Mouse (Mus musculus): Measurements from ENCODE around the gene Ankrd54.
"Not testable (repeated sequence)": the region's sequence is repeated elsewhere in the genome, so short reads cannot be mapped to it uniquely, and the experiment has no call there.

The Ankrd54 gene

DNA sequence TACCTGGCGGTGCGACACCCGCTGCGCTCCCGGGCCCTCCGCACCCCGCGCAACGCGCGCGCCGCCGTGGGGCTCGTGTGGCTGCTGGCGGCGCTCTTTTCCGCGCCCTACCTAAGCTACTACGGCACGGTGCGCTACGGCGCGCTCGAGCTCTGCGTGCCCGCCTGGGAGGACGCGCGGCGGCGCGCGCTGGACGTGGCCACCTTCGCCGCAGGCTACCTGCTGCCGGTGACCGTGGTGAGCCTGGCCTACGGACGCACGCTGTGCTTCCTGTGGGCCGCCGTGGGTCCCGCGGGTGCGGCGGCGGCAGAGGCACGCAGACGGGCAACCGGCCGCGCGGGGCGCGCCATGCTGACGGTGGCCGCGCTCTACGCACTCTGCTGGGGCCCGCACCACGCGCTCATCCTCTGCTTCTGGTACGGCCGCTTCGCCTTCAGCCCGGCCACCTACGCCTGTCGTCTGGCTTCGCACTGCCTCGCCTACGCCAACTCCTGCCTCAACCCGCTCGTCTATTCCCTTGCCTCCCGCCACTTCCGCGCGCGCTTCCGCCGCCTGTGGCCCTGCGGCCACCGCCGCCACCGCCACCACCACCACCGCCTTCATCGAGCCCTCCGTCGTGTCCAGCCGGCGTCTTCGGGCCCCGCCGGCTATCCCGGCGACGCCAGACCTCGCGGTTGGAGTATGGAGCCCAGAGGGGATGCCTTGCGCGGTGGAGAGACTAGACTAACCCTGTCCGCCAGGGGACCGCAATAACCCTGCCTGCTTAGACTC is 19.8 kb downstream of the Ankrd54 start:
- DNase-seq (ENCODE audit: extremely low spot score, low read depth, low spot score) = no peak

DNA sequence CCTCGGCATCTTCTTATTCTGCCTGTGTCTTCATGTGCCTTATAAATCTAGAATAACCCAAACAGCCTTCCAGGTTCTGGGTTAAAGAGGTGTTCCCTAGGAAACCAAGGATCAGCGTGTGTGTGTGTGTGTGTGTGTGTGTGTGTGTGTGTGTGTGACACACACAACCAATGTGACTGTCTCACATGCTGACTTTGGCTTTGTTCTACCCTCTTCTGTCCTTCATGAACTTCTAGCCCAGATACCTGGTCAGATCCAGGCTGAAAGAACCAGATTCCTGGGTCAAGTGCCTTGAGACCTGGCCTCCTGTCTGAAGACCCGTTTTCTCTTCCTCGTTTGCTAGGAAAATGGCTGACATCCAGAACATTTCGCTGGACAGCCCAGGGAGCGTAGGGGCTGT is 21.1 kb downstream of the Ankrd54 start, which contains the start of gene Galr3:
Gene Galr3 (plus strand): TSS at position 301 of the 400 bp plus-strand sequence.
- no peak for DNase-seq (ENCODE audit: extremely low spot score, low read depth, low spot score)

DNA sequence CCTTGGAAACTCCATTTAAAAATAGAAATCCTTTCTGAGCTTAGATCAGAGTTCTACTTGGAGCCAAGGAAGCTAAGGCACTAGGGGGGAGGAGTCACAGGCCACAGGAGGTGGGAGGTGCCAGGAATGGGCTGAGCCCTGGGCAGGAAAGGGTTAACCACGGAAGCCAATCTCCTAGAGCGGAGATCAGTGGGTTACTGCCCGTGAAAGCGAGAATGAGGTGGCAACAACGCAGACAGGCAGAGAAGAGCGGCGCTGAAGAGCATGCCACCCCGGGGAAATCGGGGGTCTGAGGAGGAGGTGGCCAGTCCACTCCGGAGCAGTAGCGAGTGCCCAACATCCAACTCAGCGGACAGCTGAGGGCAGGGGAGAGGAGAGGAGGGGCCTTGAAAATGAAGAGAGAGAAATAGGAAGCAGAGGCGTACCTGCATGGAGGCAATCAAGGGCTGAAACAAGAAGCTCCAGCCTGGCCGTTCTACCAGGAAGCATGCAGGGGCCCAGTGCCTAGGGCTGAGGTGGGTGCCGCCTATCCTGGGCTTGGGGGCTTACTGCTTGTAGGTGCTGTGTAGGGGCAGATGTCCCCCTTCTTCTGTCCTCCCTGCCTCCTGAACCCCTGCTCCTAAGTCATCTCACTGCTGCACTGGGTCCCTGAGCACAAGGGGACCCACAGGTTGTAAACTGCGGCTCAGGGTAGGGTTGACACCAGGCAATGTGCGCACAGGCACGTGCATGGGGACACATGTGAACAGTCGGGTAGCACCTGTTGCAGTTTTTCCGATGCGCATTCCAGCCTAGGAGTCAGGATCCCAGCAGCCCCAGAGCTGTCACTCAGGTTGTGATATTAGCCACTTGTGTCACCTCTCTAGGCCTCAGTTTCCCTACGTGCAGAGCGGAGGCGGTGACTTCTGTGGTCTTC is 21.9 kb downstream of the Ankrd54 start:
- DNase-seq (ENCODE audit: extremely low spot score, low read depth, low spot score) = no peak

DNA sequence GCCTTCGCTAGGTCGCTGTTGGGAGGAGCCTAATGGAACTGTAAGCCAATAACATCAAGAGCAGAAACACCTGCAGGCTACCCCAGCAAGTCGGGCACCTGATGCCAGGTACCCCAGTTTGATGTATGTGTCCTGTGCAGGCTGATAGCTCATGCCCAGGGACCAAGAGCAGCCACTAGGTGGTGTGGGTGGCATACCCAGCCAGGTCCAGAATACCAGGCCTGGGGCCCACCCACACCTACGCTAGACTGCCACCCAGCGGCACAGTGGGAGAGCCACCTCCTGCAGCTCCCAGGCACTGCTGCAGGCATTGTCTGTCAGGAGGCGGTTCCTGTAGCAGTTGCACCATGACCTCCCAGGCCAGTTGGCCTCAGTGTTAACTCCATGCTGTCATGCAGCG is 23.8 kb downstream of the Ankrd54 start:
- no peak for DNase-seq (ENCODE audit: extremely low spot score, low read depth, low spot score)

DNA sequence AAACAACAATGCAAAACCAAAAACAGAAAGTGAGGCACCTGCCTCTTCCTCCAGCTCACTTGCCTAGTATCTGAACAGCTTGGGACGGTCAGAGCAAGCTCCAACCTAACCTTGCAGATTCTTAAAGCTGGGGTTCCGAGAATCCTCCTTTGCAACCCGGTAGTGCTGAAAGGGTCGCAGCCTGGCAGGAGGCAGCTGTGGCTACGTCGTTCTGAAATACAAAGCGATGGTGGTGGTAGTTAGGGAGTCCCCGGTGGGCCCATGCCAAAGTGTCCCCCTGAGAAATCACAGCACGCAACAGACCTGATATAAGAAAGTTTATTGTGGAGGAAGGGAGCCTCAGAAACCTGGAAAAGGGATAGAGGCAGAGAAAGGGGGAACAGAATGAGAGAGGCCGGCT is 24.4 kb downstream of the Ankrd54 start:
- no peak for DNase-seq (ENCODE audit: extremely low spot score, low read depth, low spot score)

DNA sequence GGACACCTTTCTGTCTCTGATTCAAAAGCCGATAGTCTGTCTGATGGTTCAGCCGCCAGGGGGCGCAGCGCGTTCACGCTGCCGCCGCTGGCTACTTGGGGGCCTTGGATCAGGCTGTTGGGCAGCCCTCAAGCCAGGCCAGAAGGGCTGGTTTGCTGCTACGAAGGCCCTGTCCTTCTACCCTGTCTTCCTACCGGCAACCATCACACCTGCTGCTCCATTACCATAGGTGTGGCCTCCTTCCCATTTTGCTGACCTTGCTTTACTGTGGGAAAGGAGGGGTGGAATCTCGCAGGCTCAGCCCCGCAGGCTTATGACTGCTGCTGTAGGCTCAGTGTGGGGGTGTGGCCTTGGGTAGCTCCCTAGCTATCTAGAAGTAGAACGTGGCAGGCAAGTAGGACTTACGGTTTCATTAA is 24.8 kb downstream of the Ankrd54 start:
- no peak for DNase-seq (ENCODE audit: extremely low spot score, low read depth, low spot score)

DNA sequence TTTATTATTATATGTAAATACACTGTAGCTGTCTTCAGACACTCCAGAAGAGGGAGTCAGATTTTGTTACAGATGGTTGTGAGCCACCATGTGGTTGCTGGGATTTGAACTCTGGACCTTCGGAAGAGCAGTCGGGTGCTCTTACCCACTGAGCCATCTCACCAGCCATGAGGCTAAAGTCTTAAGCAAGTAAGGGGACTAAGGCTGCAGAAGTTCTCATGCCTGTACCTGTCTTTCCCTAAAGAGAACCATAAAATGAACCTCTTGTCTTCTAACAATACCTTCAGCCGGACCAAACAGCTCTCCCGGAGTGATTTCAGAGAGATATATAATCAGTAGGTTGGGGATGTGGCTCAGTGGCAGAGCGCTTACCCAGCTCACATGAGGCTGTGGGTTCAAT is 30.8 kb downstream of the Ankrd54 start:
- not testable (repeated sequence) for DNase-seq (ENCODE audit: extremely low spot score, low read depth, low spot score)

DNA sequence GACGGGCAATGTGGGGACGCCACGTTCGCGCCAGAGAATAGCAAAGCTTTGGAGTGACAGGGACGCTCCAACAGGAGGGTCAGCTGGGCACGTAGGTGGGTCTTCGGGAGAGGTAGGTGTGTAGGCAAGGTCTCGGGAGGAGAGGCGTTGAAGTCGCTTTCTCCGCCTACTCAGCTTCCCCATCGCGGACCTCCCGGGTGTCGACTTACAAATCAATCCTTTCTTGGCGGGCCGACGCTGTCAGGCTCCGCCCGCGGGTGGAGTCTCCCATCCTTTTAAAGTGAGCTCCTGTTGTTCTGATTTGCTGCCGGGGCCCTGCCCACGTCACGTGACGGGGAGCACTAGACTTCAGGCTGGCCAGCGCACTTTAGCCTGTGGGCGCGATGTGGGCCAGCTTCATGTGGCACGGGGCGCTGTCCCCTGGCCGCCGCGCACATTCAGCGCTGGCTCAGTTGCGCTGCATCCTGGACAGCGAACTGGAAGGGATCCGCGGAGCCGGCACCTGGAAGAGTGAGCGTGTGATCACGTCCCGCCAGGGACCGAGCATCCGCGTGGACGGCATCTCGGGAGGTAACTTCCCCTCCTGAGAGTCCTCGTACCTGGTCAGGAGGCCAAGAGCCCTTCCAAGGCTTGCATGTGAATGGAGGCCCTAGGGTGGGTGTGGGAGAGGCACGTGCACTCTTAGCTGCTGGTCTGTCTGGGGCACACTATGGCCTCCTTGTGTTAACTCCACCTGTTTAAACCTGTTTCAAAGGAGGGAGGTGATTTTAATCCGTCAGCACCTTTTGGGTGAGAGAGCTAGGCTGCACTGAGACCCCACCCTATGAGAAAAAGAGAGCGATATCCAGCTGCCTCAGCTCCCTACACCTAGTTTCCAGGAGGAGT is 31.9 kb downstream of the Ankrd54 start:
- peak; percentile 77 for DNase-seq (ENCODE audit: extremely low spot score, low read depth, low spot score)

DNA sequence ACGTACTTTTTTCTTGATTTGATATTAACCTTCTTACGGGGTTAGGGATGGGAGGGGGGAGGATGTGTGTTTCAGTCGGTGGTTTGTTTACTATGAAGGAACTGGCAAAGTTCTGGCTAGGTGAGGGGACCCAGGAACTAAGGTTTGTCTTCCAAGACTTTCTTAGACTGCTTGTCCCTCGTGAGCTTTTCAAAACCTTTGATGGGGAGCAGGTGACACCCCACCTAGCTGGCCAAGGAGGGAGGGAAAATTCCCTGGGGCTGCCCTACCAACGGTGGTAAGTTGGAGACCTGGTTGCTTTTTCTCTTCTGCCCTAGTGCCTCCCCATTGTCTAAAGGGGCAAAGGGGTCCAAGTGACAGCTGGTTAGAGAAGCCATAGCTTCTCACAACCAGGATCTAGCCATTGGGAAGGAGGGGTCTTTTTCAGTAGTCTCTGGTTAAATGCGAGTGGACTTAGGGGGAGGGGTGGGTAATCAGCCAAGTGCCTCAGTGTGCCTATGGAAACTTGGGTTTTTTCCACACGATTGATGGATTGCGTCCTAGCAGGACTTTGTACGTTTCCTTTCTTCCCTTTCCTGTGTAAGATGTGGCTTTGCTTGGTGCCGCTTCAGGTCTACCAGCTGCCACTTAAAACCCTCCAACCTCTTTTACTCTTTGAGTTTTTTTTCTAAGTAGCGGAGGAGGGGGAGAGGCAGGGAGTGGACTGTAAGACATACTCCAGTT is 33.0 kb downstream of the Ankrd54 start:
- DNase-seq (ENCODE audit: extremely low spot score, low read depth, low spot score) = no peak

DNA sequence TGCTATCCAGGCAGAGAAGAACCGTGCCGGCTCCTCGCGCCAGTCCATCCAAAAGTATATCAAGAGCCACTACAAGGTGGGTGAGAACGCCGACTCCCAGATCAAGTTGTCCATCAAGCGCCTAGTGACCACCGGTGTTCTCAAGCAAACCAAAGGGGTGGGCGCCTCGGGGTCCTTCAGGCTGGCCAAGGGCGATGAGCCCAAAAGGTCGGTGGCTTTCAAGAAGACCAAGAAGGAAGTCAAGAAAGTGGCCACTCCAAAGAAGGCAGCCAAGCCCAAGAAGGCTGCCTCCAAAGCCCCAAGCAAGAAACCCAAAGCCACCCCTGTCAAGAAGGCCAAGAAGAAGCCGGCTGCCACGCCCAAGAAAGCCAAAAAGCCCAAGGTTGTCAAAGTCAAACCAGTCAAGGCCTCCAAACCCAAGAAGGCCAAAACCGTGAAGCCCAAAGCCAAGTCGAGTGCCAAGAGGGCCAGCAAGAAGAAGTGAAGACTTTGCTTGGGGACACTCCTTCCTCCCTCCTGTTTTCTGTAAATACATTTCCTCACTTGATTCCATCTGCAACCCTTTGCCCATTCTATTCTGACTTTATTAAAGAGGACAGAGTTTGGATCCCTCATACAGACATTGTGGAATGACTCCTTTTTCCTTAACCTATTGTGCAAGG is 33.7 kb downstream of the Ankrd54 start:
- no peak for DNase-seq (ENCODE audit: extremely low spot score, low read depth, low spot score)

DNA sequence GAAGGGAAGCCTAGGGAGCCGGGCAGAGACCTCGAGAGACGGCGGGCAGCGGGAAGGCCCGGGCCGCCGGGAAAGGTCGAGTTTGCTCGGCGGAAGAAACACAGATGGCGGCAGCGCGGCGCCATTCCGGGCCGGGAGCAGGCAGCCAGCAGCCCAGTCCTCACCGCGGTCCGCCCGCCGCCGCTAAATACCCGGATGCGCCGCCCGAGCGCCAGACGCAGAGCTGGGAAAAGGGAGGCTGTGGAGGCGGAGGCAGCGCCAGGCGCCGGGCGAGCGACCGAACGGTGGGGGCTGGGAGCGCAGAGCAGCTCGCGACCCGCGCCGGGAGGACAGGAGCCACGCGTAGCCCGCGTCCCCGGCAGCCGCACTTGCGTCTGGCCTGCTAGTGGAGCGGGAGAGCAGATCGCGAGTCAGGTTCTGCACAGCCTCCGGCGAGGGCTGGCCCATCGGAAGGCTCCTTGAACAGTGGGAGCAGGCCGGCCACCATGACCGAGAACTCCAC is 34.4 kb downstream of the Ankrd54 start, which contains the start of gene H1f0:
Gene H1f0 (plus strand): TSS at position 214 of the 502 bp plus-strand sequence.
- DNase-seq (ENCODE audit: extremely low spot score, low read depth, low spot score) = no peak

DNA sequence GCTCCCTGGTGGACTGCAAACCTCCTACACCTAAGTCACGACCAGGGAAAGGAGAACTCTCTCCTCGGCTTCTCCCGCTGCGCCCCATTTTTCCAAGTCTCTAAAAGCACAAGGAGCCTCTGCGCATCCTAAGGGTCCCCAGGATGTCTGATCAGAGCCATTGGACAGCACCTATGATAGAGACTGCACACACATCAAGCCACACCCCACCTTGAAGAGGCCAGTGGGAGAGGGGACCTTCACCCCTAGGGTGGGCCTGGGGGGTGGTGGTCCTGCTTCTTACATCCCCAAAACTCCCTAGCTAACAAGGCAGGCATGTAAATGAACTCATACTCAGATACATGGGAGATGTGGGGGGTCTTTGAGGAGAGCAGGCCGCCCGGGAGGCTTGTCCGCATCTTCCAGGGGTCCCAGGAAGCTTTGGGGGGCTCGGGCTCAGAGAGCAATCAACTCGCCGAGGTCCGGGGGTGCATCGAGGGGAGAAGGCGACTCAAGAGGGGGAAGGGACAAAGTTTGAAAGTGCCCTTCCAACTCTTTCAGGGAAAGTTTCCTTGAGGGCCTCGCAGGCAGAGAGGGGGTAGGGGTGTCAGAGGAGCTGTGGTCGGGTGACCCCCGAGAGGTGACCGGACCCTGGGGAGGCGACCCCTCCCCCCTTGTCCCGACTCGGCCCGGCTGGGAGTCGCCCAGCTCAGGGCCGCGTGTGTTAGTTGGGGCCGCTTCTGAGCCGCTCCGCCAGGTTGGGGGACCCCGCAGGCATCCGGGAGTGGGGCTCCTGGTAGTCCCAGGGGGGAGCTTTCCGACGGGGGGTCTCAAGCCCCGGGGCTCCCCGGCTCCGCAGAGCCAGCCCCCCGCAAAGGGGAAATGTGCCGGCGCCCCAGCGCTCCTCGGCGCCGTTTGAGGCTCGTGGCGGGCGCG is 35.1 kb downstream of the Ankrd54 start:
- DNase-seq (ENCODE audit: extremely low spot score, low read depth, low spot score) = no peak

DNA sequence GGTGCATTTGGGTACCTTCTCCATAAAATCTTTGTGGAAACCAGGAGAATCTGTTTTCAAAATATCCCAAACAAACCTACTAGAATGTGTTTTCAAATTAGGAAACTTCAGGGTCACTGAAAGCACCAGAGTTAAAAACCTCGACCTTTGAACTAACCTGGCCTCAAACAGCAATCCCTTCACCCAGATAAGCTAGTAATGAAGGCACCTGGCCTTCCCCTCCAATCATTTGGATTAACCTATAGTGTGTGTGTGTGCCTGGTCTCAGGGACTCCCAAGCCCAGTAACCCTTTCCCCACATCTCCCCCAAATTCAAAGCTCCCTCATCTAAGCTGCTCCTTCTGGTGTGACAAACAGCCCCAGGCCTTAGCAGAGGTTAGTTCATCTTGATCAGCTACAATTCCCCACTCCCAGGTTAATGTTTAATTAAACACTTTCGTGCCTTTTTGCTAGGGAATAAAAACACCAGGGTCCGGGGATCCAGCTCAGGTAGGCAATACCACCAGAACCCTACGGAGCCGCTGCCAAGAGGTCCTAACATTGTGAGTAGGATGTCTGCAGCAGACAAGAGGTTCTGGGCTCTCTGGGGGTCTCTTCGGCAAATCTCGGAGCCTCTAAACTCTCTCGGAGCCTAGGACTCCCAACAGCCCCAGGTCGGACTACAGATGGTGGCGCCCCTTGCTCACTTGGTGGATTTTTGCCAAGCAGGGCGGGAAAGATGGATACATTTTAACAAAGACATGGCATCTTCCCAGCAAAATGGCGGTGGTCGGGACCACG is 36.0 kb downstream of the Ankrd54 start:
- DNase-seq (ENCODE audit: extremely low spot score, low read depth, low spot score) = no peak

DNA sequence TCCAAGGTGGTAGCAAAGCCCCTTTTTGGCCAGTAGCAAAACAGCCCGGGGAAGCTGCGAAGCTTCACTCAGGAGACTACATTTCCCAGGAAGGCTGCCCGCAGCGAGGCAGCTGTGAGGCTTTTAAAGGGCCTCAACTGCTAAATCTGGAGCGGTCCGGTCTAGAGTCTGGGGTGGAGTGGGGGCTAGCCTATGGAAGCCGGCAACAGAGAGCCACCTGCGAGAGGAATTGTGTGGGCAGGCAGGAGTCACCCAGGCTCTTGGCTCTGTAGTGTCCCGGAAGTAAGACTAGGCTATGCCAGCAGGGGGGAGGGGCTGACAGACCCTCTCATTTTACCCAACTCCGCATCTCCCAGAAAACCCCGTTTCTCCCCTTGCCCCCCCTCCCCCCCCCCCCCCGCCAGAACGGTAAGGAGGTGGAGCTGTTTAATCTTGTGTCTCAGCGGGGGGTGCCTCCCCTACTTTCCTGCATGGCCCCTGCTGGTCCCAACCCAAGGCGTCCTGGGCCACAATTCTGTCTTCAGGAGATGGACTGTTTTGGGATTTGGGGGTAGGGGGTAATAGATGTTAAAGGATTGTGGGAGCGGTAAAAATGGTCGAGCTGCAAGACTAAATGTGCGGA is 36.9 kb downstream of the Ankrd54 start:
- no peak for DNase-seq (ENCODE audit: extremely low spot score, low read depth, low spot score)

DNA sequence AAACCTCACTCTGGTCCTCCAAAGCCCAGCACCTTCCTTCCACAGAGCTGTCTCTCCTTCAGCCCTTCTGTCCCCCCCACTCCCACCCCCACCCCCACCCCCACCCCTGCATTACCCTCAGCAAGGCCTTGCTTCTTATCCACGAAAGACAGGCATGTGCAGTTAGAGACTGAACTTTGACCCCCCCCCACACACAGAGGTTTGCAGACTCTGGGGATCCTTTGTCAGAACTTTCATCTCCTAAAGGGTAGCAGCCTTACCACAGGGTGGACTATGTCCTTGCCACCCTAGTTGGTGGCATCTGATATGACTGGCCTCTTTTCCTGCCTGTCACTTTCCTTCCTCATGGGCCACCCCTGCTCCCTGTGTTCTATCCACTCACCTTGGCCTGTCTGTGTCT is 39.3 kb downstream of the Ankrd54 start:
- no peak for DNase-seq (ENCODE audit: extremely low spot score, low read depth, low spot score)

DNA sequence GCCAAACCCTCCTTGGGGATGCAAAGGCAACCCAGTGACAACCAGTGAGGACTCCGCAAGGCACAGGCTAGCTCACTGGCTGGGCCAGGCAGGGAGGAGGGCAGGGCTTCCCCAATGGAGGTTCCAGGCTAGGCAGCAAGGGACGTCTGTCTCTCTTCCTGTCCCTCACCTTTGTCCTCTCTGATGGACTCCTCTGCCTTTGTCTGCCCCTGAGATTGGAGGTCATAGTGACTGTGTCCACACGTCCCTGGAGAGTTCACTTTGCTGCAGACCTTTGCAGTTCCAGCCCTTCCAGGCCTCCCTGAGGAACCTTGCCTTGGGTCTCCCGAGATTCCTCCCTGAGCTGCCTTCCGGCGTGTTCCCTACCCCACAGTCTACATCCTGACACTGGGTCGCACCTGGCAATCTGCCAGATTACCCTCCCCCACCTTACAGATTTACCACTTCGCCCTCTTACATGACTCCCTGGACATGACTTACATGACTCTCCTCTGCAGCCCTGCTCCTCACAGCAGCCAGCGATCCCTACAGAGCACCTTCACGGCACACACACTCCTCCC is 39.9 kb downstream of the Ankrd54 start:
- DNase-seq (ENCODE audit: extremely low spot score, low read depth, low spot score) = no peak

DNA sequence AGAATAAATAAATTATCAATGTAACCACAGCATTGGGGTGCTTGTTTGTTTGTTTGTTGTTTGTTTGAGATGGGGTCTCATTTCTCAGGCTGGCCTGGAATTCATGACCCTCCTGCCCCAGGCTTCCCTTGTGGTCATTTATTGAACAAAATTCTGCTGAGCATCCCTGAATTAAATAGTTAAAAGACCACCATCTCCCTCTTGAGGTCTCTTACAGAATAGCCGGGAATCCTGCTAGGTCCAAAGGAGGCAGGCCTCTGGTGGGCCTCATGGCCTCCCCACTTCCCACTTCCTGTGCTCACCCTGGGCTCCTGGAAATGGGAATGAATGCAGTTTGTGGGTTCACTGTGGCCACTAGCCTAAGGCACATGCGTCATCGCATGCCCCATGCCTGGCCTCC is 43.8 kb downstream of the Ankrd54 start:
- no peak for DNase-seq (ENCODE audit: extremely low spot score, low read depth, low spot score)
